Mouse (Mus musculus) hematopoietic stem cell, adult 5-6 weeks (primary cell): ENCODE data around the gene Zfp428. TPM values are rescaled to one million over a fixed set of nuclear protein-coding genes. Genes with fewer than 3 reads are reported as not detected.
"Not testable (repeated sequence)": the region's sequence is repeated elsewhere in the genome, so short reads cannot be mapped to it uniquely, and the experiment has no call there.

Source experiments
- ATAC-seq, 2 experiments: fragments of 125-278 bp in 1 of 2; replicated peaks in 1 of 2; 2 replicates each; pipeline ENCODE4 v1.8.0; 2016 to 2017; ENCODE audit warnings: inconsistent platforms in 2 of 2, mild to moderate bottlenecking in 2 of 2, moderate number of reproducible peaks in 2 of 2, low read depth in 1 of 2, moderate TSS enrichment in 1 of 2; ENCODE audit not compliant: low FRiP score in 2 of 2, poor library complexity in 2 of 2, severe bottlenecking in 2 of 2, insufficient read depth in 1 of 2, low TSS enrichment in 1 of 2
- total RNA-seq: library from RNA; stranded (forward); fragments of 172-1452, 232-1000 nt; gene quantifications from 2 replicates; pipeline ENCODE4 v1.2.3, GENCODE M21; 2017

Gene Zfp428
- total RNA-seq, 1 experiment from 2014 or later, result 1.1 TPM

DNA sequence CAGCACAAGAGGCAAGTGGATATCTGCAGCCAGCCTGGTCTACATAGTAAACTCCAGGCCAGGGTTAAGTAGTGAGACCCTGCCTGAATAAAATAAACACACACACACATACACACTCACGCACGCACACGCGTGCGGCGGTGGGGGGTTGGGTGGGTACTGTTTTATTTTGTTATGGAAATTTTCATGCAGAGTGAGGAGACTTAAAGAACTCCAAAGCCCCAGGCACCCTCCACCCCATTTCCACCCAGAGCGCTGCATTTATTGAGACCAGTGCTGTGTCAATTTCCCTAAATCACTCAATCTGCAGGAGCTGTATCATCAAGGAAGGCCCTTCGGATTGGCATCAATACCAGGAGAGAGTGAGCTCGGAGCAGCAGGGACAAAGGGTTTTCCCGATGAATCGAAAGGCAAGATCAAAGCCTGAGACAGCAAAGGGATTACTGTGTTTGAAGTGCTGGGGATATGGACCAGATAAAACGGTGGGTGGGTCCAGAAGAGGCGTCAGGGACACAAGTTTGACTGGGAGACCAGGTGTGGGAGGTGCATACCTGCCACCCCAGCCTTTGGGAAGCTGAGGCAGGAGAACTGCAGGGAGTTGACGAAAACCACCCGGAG, 1.2 kb upstream of the Zfp428 start:
- no peak for ATAC-seq

DNA sequence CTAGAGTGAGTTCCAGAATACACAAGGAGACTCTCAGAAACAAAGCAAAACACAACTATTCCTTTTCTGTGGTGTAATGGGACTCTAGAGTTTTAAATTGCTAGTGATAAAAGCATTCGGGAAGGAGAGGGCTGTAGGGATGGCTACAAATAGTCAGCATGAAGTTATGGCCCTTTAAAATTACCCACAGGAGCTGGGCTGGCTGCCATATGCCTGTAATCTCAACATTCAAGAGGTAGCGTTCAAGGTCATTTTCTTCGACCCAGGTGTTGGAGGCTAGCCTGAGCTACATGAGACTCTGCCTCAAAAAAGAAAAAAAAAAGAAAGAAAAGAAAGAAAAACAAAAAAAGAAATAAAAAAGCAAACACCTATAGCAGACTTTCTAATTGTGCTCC, 744 bp upstream of the Zfp428 start:
- no peak for ATAC-seq

DNA sequence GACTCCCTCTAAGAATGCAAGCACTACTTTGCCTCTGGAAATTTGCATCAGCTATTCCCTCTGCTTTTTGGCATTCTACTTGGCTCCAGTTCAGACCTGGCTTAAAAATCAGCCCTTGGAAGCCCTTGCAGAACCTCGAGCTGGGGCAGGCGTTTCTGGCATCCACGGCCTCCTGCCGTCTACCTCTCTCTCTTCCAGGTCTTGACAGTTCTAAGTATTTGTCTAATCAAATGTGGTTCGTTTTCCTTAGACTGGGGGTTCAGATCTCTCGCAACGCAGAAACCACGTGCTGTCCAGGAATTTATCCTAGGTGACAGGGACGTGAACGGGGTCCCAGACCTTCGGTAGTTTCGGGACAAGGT, 349 bp upstream of the Zfp428 start:
- ATAC-seq, result no peak

DNA sequence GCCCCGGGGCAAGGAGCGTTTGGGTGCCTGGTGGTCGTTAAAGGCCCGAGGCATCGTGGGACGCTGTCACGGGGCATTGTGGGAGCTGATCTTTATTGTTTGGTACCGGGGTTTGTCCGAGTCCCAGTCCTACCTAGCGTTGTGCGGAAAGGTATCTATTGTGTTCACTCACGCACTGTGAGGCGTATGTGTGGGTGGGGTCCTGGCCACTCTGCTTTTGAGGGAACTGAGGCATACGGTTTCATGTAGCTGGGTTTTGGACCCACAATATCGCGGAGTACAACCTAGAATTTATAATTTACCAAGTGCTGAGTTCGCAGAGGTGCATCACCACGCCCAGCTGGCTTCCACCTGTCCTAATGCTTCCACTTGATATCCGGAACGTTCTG, 914 bp downstream of the Zfp428 start:
- peak in 1 of 2 experiments; percentile 9; a peak in 1 of 4 replicates for ATAC-seq

DNA sequence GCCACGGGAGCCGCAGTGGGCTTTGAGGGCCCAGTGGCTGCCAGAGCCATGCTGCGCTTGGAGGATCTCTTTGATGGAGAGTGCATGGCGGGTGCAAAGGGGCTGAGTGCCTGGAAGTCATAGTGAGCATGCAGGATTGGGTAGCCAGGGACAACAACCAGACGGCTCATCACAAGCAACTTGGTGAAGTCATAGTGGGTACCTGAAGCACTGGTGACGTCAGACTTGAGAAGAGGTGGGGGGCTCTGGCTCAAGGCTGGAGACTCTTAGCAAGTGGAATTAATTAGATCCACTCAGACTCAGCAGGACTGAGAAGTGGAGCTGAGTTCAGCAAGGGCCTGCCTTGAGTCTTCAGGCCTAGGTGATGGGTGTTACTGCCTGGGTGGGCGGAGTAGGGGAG, 5.5 kb downstream of the Zfp428 start, which contains the start of gene AC161166.1:
AC161166.1 (minus strand) TSS at position 101 of the 400 bp plus-strand sequence.
- ATAC-seq, result no peak

DNA sequence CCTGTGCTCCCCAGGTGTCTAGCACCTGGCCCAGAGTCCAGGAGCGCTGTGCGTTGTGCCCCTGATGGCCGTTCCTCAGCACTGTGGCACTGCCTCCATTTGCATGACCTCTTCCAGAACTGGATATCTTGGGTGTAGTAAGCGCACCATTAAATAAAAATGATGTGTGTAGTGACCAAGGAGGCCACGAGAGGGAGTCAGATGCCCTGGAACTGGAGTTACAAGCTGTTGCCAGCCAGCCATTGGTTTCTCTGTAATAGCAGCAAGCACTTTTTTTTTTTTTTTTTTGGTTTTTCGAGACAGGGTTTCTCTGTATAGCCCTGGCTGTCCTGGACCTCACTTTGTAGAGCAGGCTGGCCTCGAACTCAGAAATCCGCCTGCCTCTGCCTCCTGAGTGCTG, 9.5 kb downstream of the Zfp428 start:
- ATAC-seq, result not testable (repeated sequence)

DNA sequence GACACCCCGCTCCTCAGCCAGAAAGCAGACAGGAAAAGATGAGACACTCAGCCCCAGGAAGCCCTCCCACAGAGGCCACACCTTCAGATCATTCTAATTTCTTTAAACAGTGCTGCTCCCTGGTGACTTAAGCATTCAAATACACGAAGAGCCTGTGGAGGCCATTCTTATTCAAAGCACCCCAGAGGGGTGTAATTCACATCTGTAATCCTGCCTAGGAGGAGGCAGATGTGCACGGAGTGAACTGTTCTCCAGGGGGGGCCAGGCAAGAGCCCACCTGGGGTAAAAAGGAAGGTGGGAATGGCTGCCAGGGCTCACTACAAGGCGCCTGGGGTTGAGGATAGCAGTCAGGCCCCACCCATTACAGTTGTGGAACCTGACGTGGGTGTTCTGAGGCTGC, 10.3 kb downstream of the Zfp428 start:
- no peak for ATAC-seq

DNA sequence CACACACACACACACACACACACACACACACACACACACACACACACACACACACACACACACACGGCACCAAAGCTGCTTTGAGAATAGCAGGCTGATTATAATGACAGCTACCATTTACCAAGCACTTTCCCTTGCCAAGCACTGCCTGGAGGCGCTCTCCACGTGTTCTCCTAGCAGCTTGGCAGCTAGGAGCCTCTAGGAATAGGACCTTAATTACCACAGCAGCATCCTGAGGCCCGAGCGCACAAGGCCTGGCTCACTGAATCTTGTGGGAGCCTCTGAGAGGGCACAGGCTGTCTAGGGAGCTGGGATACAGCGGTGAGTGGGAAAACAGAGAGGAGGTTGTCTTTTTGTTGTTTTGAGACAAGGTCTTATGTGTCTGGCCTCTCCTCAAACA, 10.8 kb downstream of the Zfp428 start:
- no peak for ATAC-seq

DNA sequence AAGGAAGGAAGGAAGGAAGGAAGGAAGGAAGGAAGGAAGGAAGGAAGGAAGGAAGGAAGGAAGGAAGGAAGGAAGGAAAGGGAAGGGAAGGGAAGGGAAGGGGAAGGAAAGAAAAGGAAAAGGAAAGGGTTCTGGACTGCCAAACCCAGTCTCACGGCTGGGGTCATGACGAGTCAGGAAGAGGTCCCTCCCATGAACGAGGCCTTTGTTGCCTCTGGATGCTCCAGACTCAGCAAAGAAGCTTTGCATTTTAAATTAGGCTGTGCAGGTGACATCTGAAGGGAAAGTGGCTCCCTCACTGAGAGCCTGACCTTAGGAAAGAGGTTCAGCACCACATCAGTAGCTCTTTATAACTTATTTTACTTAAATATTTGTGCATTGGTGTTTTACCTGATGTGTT, 12.3 kb downstream of the Zfp428 start:
- ATAC-seq, result no peak

DNA sequence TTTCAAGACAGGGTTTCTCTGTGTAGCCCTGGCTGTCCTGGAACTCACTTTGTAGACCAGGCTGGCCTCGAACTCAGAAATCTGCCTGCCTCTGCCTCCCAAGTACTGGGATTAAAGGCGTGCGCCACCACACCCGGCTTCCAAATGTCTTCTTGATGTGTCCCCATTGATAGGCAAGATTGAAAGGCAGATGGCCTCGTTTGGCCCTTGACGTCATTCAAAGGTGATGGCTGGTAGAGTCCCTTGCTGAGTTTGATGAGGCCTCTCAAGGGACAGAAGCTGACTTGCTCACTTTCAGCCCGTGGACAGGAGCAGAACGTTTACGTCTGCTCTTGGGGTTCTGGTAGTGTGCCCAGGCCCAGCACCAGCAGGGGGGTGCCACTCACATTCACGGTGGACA, 13.2 kb downstream of the Zfp428 start:
- ATAC-seq, result not testable (repeated sequence)

DNA sequence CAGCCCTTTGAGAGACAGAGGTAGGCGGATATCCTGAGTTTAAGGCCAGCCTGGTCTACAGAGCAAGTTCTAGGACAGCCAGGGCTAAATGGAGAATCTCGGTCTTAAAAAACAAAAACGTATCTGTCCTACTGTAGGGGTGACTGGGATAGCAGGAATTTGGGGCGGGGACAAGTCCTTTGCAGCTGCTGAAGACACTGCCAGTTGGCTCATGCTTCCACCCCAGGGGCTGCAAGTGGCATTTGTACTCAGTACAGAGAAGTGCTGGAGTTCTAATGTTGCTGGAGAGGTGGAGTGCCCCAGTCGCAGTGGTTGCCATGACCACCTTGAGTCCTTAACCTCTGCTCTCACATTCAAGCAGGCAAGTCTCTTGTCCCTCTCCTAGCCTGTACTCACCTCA, 16.0 kb downstream of the Zfp428 start:
- ATAC-seq, result no peak

DNA sequence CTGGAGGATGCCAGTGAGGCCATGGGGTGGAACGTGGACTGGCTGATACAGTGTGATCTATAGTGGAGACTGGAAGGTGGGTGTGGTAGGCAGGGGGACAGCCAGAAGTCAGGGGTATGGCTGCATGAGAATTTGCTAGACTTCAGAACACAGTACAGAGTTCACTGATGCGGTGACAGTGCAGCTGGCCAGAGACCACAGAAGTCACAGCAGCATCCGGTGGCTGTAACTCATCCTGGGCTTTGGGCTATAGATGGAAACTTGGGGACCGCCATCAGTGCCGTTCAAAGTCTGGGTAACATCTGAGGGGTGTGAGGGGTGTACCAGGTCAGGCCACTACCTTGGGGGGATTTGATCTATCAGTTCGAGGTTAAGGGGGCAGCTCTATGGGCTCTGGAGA, 16.9 kb downstream of the Zfp428 start:
- ATAC-seq, result no peak

DNA sequence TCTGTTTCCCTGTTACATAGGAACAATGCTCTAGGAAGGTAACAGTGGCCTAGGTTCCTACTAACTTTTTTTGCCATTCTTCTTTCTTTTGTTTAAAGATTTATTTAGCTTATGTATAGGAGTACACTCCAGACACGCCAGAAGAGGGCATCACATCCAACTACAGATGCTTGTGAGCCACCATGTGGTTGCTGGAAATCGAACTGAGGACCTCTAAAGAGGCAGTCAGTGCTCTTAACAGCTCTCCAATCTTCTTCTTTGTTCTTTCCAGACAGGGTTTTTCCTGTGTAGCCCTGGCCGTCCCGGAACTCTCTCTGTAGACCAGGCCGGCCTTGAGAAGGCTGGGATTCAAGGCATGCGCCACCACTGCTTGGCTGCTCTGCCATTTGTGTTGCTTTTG, 18.2 kb downstream of the Zfp428 start:
- no peak for ATAC-seq

DNA sequence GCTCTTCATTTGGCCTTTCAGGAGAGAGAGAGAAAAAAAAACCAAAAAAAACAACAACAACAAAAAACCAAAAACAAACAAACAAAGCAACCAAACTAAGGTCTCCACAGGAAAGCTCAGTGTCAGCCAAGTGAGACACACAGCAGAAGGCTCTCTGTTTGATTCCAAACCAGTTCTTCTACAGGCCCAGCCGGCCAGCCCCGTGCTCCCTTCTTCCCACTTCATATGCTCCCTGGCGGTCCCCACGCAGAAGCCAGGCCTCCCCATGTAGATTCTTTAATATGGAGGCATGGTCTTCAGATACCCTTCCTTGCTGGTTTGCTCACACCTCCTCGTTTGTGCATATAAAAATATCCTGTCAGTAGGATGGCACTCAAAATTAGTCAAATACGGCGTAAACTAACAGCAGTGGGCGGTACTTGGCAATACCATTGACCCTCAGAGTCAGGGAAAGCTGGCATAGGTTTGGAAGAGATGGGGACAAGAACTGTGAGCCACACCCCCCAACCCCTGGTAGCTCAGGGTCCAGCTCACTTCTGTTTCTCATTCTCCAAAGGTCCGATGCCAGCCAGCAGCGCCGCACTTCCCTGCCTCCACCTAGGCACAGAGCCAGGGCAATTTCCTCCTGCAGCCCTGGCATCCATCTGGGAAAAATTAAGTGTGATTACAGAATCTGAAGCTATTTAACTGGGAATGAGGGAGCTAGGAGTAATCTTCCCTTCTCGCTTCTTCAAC, 19.0 kb downstream of the Zfp428 start:
- no peak for ATAC-seq

DNA sequence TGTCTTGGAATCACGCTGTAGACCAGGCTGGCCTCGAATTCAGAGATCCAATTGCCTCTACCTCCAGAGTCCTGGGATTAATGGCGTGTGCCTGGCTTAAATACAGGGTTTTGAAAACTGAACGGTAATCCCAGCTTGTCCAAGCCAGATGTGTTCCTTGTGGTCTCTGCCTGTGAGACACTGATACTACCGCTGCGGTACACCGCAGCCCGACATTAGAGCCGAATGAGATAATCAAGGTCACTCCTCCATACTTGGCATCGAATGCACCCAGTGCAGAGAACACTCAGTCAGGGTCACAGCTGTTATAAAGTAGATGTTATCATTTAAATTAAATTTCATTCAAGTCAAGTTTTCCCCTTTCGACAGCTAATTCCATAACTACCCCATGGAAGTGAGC, 22.1 kb downstream of the Zfp428 start:
- no peak for ATAC-seq

DNA sequence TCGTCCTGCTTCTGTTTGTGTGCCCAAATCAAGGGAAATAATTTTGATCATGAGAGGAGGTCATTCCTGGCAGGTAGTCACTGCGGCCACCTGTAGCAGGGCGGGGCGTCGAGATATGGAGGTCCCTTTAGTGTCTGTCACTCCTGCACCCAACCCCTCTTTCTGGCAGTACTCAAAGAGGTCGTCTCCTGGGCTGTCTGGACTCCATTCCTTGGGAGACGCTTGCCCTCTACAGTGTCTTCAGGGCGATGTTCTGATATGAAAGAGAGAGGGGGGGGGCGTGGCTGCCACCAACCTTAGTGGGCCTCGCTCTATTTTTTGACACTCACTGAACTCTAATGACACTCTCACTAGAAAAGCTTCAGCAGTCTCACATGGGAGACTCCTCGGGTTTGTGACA, 22.8 kb downstream of the Zfp428 start:
- ATAC-seq, result no peak

DNA sequence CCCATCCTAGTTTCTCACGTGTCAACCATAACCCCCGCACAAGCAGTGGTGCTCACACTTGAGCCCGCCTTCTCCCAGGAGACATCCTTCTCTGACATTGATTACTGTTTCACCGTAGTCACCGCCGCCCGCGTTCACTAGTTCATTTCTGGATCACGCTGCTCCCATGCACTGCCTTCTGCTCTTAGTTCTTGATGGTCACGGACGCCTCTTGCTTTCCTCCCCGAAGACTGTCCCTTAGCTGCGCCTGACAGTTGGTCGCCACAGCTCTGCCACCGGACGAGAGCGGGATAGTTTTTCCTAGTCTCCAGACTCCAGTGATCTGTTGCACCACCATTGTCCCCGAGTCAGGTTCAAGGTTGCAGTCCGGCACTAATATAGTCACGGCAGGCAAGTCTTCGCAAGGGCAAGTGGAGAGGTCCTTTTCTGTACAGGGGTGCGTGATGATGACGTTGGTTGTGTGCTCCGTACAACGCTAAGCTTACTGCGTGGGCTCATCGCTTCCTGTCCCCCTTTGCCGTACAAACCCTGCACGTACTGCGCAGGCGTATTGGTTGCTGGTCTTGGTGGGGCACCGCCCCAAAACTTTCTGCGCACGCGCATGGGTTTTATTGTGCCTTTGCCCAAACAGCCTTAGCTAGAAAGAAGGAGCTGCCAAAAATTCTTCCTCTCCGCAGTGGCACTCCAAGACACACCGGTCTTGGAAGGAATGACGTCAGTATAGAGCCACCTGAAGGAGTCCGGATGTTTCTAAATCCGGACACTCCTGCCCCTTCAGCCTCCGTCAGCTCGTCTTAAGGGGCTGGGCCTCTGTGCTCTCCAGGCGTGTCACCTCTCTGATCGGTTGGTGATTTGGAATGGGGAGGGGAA, 23.5 kb downstream of the Zfp428 start, which contains the start of gene Irgq:
Irgq (plus strand) TSS at position 628 of the 870 bp plus-strand sequence.
- peak; percentile 88 to 92 for ATAC-seq
